Mouse (Mus musculus): ENCODE measurements at regions not wholly inside any gene's neighbourhood (a gene's known extent, or its start where the extent isn't known, plus 50 kb on each side); places are given as distances from the start of the nearest gene placed in this dataset.

- DNase-seq (ENCODE audit: low spot score): no peak
These were observed 579.2 kb upstream of the Gm26657 start for GRCm38 (mm10) chr4:56160551-56161256.

- DNase-seq (ENCODE audit: low spot score): no peak
These were observed 582.3 kb upstream of the Gm26657 start for GRCm38 (mm10) chr4:56157521-56158065.

DNA sequence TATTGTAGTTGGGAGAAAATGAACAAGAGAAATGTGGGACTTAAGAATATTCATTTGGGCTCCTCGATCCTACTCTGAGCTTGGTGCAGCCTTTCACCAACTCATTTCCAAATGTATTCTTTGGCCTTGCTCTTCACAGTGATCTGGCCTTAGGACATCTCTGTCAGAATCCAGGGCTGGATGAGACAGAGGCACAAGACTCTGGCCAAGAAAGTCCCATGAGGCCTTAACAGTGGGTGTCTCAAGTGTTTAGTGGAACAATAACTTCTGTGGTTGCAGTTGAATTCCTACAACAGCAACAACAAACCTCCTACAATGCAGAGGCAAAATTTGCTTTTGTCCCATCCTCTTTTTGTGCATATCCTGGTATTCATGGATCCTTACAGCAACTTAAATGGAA lies 589.2 kb upstream of the Gm26657 start:
- DNase-seq (ENCODE audit: low spot score): no peak

GRCm38 (mm10) chr4:56143827-56144226 lies 596.0 kb upstream of the Gm26657 start:
- no peak for DNase-seq (ENCODE audit: low spot score)

DNA sequence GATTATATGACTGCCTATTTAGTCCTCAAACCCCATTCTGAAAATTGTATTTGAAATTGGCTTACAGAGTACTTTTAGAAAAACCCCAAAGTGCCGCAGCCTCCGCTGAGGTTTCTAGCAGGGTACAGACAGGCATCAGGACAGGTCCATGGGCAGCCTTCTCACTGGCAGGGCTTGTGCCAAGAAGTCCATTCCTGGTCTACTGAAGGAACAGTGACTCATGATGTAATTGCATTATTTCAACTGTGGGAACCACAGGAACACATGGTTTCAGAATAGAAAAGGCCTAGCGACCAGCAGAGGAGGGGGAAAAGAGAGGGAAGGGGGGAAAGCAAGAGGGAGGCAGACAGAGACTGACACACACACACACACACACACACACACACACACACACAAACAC lies 603.0 kb upstream of the Gm26657 start:
- DNase-seq (ENCODE audit: low spot score): no peak

- no peak for DNase-seq (ENCODE audit: low spot score)
These were observed 602.1 kb upstream of the Klf4 start for GRCm38 (mm10) chr4:56134350-56134749.

- DNase-seq (ENCODE audit: low spot score): no peak
These were observed 595.6 kb upstream of the Klf4 start for GRCm38 (mm10) chr4:56127730-56128482.

GRCm38 (mm10) chr4:56124515-56124914 lies 592.2 kb upstream of the Klf4 start:
- no peak for DNase-seq (ENCODE audit: low spot score)

GRCm38 (mm10) chr4:56122198-56122597 lies 589.9 kb upstream of the Klf4 start:
- DNase-seq (ENCODE audit: low spot score): no peak

- no peak for DNase-seq (ENCODE audit: low spot score)
These were observed 589.4 kb upstream of the Klf4 start for GRCm38 (mm10) chr4:56121664-56122063.

GRCm38 (mm10) chr4:56120357-56120756 lies 588.1 kb upstream of the Klf4 start:
- DNase-seq (ENCODE audit: low spot score): no peak

GRCm38 (mm10) chr4:56113701-56114196 lies 581.5 kb upstream of the Klf4 start:
- peak; percentile 11 for DNase-seq (ENCODE audit: low spot score)

GRCm38 (mm10) chr4:56112931-56113700 lies 580.9 kb upstream of the Klf4 start:
- DNase-seq (ENCODE audit: low spot score): no peak

GRCm38 (mm10) chr4:56106962-56107361 lies 574.7 kb upstream of the Klf4 start:
- DNase-seq (ENCODE audit: low spot score): no peak

- no peak for DNase-seq (ENCODE audit: low spot score)
These were observed 570.0 kb upstream of the Klf4 start for GRCm38 (mm10) chr4:56102314-56102713.

DNA sequence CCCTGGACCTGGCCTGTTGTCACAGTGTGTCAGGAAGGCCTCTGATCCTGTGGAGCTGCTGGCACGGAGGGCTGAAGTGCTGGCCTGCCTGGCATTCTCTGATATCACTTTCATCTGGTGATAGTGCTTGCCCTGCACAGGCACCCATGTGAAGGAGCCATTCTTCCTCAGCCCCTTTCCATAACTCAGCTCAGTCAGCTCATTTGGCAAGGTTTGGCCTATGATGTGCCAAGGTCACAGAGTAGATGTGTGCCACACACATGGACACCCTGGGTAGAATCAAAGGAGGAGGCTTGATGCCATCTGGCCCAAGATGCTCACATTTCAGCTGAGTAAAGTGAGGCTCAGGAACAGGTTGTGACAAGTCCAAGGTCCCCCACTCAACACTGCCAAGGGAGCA lies 558.5 kb upstream of the Klf4 start:
- no peak for DNase-seq (ENCODE audit: low spot score)

- DNase-seq (ENCODE audit: low spot score): peak; percentile 67
These were observed 556.4 kb upstream of the Klf4 start for GRCm38 (mm10) chr4:56088701-56089100.

- no peak for DNase-seq (ENCODE audit: low spot score)
These were observed 554.0 kb upstream of the Klf4 start for GRCm38 (mm10) chr4:56086306-56086705.

DNA sequence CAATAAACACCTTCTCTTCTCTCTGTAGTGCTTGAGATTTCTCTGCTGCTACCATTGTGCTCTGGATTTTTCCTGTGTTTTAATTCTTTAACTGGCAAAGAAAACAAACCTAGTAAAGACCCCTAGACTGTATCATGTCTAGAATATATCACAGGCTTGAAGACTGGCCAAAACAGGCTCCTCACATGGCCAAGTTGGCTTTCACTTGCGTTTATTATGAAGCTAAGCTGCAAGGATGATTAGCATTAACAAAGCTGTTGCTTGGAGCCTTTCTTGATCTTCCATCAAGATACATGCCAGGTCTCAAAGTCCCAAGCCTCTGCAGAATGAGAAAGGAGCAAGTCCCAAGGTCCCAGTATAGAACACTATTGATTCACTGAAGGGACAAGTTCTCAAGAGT lies 551.9 kb upstream of the Klf4 start:
- DNase-seq (ENCODE audit: low spot score): no peak

DNA sequence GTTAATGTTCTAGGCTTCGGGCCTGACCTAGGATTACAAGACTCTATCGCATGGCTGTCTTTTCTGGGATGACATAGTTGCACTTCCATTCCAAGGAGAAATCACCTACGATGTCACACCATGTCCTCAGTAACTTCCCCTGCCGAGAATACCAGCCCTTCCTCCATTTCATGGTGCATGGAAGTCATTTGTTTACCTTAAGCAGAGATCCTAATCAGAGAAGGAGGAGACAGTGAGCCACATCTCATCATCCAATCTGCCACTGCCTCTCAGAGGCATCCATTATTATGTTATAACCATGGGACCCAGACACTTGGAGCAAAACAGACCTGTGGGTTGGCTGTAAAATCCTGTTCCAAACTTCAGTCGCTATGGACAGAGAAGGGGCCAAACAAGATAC lies 550.1 kb upstream of the Klf4 start:
- no peak for DNase-seq (ENCODE audit: low spot score)

- DNase-seq (ENCODE audit: low spot score): no peak
These were observed 548.7 kb upstream of the Klf4 start for GRCm38 (mm10) chr4:56080960-56081359.

GRCm38 (mm10) chr4:56070664-56071334 lies 538.5 kb upstream of the Klf4 start:
- peak; percentile 64 for DNase-seq (ENCODE audit: low spot score)
